Comparison of ENCODE assay signal across 15 mouse cellular contexts in genomic region chr13:96735175-96735574, GRCm38 (mm10). TPM values are rescaled to one million over a fixed set of nuclear protein-coding genes. Genes with fewer than 3 reads are reported as not detected.
A peak's percentile ranks its signal among the peaks of the same experiment; 100 is the strongest.
DNase-seq lines count a peak whose midpoint lies in the region; ATAC-seq and TF ChIP-seq lines count a peak whose summit lies in the region.
"Had no signal": no experiment of that assay in that cellular context is flagged by ENCODE, and none has a peak within 500 bp of the region (broad histone marks: within the 10 kb centered on the region; RNA-seq: fewer than 3 reads in every experiment).

No protein-coding gene starts in this region.

- H3K79me2 ChIP-seq in CH12.LX (replicated peaks; ENCODE audit: control insufficient read depth, extremely low read depth, insufficient read depth, poor library complexity, severe bottlenecking), result no peaks in the 10 kb centered on the region

- dilution Hi-C loops in CH12.LX (cut with MboI; ENCODE audit: extremely low pct_ligation_motif_present, extremely low pct_unique_long_range_greater_than_20kb, low sequenced_read_pairs), result no loop called here

- no peak for ATAC-seq in forebrain, postnatal 0 days
- no peak for ATAC-seq in forebrain, embryonic 15.5 days (replicated peaks)
- ATAC-seq in limb, embryonic 14.5 days (ENCODE audit: low FRiP score, low read depth), result no peak
- ATAC-seq: intestine, embryonic 15.5 days had no signal

- TF ChIP-seq CTCF in forebrain, postnatal 0 days (IDR thresholded peaks at IDR 0.05; ENCODE audit: low read depth), result peak; percentile 68
- TF ChIP-seq CTCF in CH12.LX (conservative IDR thresholded peaks at IDR 0.05 in 1 of 2, IDR thresholded peaks at IDR 0.05 in 1 of 2; ENCODE audit: low read depth in 2 of 2, low read length in 2 of 2), result peak; percentile 11 to 70; a peak in 2 of 4 replicates

- H3K27me3 ChIP-seq in forebrain, postnatal 0 days (ENCODE audit: insufficient read depth, low read length), result no peaks in the 10 kb centered on the region
- H3K27me3 ChIP-seq in forebrain, embryonic 15.5 days, result no peaks in the 10 kb centered on the region
- H3K27me3 ChIP-seq in limb, embryonic 14.5 days (ENCODE audit: control insufficient read depth, insufficient read depth, low read length), result no peaks in the 10 kb centered on the region
- H3K27me3 ChIP-seq in limb, embryonic 10.5 days (ENCODE audit: low read depth, poor library complexity, severe bottlenecking), result no peaks in the 10 kb centered on the region
- H3K27me3 ChIP-seq in CH12.LX (replicated peaks), result no peaks in the 10 kb centered on the region
- H3K27me3 ChIP-seq: intestine, embryonic 15.5 days had no signal

- no peak overlapping the region for H3K27ac ChIP-seq in forebrain, postnatal 0 days (ENCODE audit: low read depth, low read length)
- H3K27ac ChIP-seq in forebrain, embryonic 15.5 days (replicated peaks), result no peak overlapping the region
- H3K27ac ChIP-seq in limb, embryonic 14.5 days (replicated peaks; ENCODE audit: low read depth, low read length), result no peak overlapping the region
- H3K27ac ChIP-seq in limb, embryonic 10.5 days, result no peak overlapping the region
- no peak overlapping the region for H3K27ac ChIP-seq in CH12.LX (ENCODE audit: insufficient read depth, low read depth)
- H3K27ac ChIP-seq: intestine, embryonic 15.5 days had no signal

- peak; percentile 22 for DNase-seq in forebrain, postnatal 0 days
- peak; percentile 9 for DNase-seq in limb, embryonic 14.5 days (ENCODE audit: low spot score)
- DNase-seq in limb, embryonic 10.5 days (ENCODE audit: low spot score), result no peak
- peak; percentile 8 for DNase-seq in CH12.LX (ENCODE audit: extremely low read depth)
- DNase-seq in retina, adult 2 months (ENCODE audit: low read depth, low spot score), result peak; percentile 20
- DNase-seq in adrenal gland, postnatal 14 days, result no peak
- DNase-seq in thymus, adult 18-20 months, result no peak
- DNase-seq: adrenal gland, postnatal 25 days; heart, adult 11 months; spleen, adult 18-20 months had no signal

- no peaks in the 10 kb centered on the region for H3K9me3 ChIP-seq in forebrain, postnatal 0 days (ENCODE audit: low read length)
- no peaks in the 10 kb centered on the region for H3K9me3 ChIP-seq in forebrain, embryonic 15.5 days
- no peaks in the 10 kb centered on the region for H3K9me3 ChIP-seq in limb, embryonic 14.5 days (ENCODE audit: control insufficient read depth, low read length)
- H3K9me3 ChIP-seq in limb, embryonic 10.5 days (replicated peaks), result no peaks in the 10 kb centered on the region
- H3K9me3 ChIP-seq in CH12.LX (replicated peaks; ENCODE audit: low read length), result no peaks in the 10 kb centered on the region
- H3K9me3 ChIP-seq: intestine, embryonic 15.5 days had no signal

- no peak overlapping the region for H3K4me2 ChIP-seq in forebrain, postnatal 0 days (ENCODE audit: low read depth)
- no peak overlapping the region for H3K4me2 ChIP-seq in forebrain, embryonic 15.5 days (replicated peaks)
- no peak overlapping the region for H3K4me2 ChIP-seq in limb, embryonic 14.5 days (replicated peaks; ENCODE audit: low read depth, low read length, severe bottlenecking)
- no peak overlapping the region for H3K4me2 ChIP-seq in CH12.LX (ENCODE audit: insufficient read depth, low read depth, poor library complexity, severe bottlenecking)
- H3K4me2 ChIP-seq: intestine, embryonic 15.5 days had no signal

- 44% methylated on average over 1 of the region's 1 CpGs for WGBS in forebrain, postnatal 0 days
- 39% methylated on average over 1 of the region's 1 CpGs for WGBS in forebrain, embryonic 15.5 days
- WGBS in limb, embryonic 14.5 days, result 46% methylated on average over 1 of the region's 1 CpGs
- WGBS in limb, embryonic 10.5 days, result 60% methylated on average over 1 of the region's 1 CpGs

- in situ Hi-C loops in CH12.LX (cut with MboI; ENCODE audit: low pct_ligation_motif_present, low pct_unique_long_range_greater_than_20kb, low sequenced_read_pairs), result no loop called here

- no peak overlapping the region for H3K4me3 ChIP-seq in forebrain, postnatal 0 days (ENCODE audit: low read depth, low read length)
- H3K4me3 ChIP-seq in forebrain, embryonic 15.5 days, result no peak overlapping the region
- H3K4me3 ChIP-seq in limb, embryonic 14.5 days (replicated peaks; ENCODE audit: low read length), result no peak overlapping the region
- H3K4me3 ChIP-seq in limb, embryonic 10.5 days, result no peak overlapping the region
- no peak overlapping the region for H3K4me3 ChIP-seq in CH12.LX (replicated peaks in 1 of 3; ENCODE audit: low read depth in 2 of 3, low read length in 2 of 3, poor library complexity in 1 of 3)
- H3K4me3 ChIP-seq: intestine, embryonic 15.5 days had no signal

- TF ChIP-seq POLR2A in limb, embryonic 14.5 days (IDR thresholded peaks at IDR 0.05; ENCODE audit: borderline replicate concordance, extremely low read depth, insufficient read depth, insufficient read length), result no peak
- no peak for TF ChIP-seq POLR2A in CH12.LX (IDR thresholded peaks at IDR 0.05; ENCODE audit: low read depth, low read length)

- no peaks in the 10 kb centered on the region for H3K4me1 ChIP-seq in forebrain, postnatal 0 days (ENCODE audit: insufficient read depth)
- no peaks in the 10 kb centered on the region for H3K4me1 ChIP-seq in forebrain, embryonic 15.5 days
- H3K4me1 ChIP-seq in limb, embryonic 14.5 days (ENCODE audit: control insufficient read depth, insufficient read depth, low read length), result no peaks in the 10 kb centered on the region
- H3K4me1 ChIP-seq in limb, embryonic 10.5 days, result no peaks in the 10 kb centered on the region
- H3K4me1 ChIP-seq in CH12.LX (ENCODE audit: control insufficient read depth in 1 of 2, insufficient read depth in 2 of 2), result no peaks in the 10 kb centered on the region
- H3K4me1 ChIP-seq: intestine, embryonic 15.5 days had no signal

- no peak overlapping the region for H3K9ac ChIP-seq in forebrain, postnatal 0 days
- H3K9ac ChIP-seq in forebrain, embryonic 15.5 days (replicated peaks), result no peak overlapping the region
- H3K9ac ChIP-seq in limb, embryonic 14.5 days (ENCODE audit: low read depth, low read length, severe bottlenecking), result no peak overlapping the region
- no peak overlapping the region for H3K9ac ChIP-seq in CH12.LX (ENCODE audit: insufficient read depth, low read depth)
- H3K9ac ChIP-seq: intestine, embryonic 15.5 days had no signal

- no peaks in the 10 kb centered on the region for H3K36me3 ChIP-seq in forebrain, postnatal 0 days (ENCODE audit: insufficient read depth)
- no peaks in the 10 kb centered on the region for H3K36me3 ChIP-seq in forebrain, embryonic 15.5 days
- no peaks in the 10 kb centered on the region for H3K36me3 ChIP-seq in limb, embryonic 14.5 days (ENCODE audit: control insufficient read depth, insufficient read depth, low read length)
- no peaks in the 10 kb centered on the region for H3K36me3 ChIP-seq in limb, embryonic 10.5 days
- no peaks in the 10 kb centered on the region for H3K36me3 ChIP-seq in CH12.LX (replicated peaks in 1 of 2; ENCODE audit: control insufficient read depth in 1 of 2, insufficient read depth in 1 of 2, low read length in 1 of 2)
- H3K36me3 ChIP-seq: intestine, embryonic 15.5 days had no signal

- no peak for TF ChIP-seq EP300 in CH12.LX (IDR thresholded peaks at IDR 0.05; ENCODE audit: low read length)

- TF ChIP-seq RAD21 in CH12.LX (IDR thresholded peaks at IDR 0.05; ENCODE audit: low read depth, low read length), result peak; percentile 69

TF ChIP-seq in CH12.LX, 34 proteins besides CTCF, POLR2A, EP300 and RAD21:
- TF ChIP-seq JUND (conservative IDR thresholded peaks at IDR 0.05; ENCODE audit: low read depth, low read length) (no peak), SMC3 (IDR thresholded peaks at IDR 0.05; ENCODE audit: low read depth, low read length) (peak; percentile 26; the same call in 1 of the 2 replicates)
TF ChIP-seq in CH12.LX: peak in this region for 1.

RNA-seq across cellular contexts. Expression of gene Ankrd31, which starts 12.9 kb away (rescaled TPM):
- not detected in 2 replicates for total RNA-seq in forebrain, postnatal 0 days (2014; rRNA removed)
- 0.04 and 0.06 TPM in 2 replicates for polyA plus RNA-seq in forebrain, postnatal 0 days (2015; fragmentation: Nextera tagmentation; extraction: Ambion mirVana)
- polyA plus RNA-seq in forebrain, embryonic 15.5 days (2015; fragmentation: Nextera tagmentation; extraction: Ambion mirVana), result not detected in 2 replicates
- polyA plus RNA-seq in limb, embryonic 14.5 days (2012; rRNA removed), result 0.01 TPM in 2 replicates
- polyA plus RNA-seq in limb, embryonic 14.5 days (2014; fragmentation: Nextera tagmentation; extraction: Ambion mirVana), result not detected in 2 replicates
- not detected in 2 replicates for polyA plus RNA-seq in limb, embryonic 10.5 days (2016; fragmentation: Nextera tagmentation; extraction: Ambion mirVana)
- total RNA-seq in CH12.LX (2012; rRNA removed) (not detected in 2 replicates), CH12.LX (2014; rRNA removed) (not detected in 2 replicates)
- polyA plus RNA-seq in CH12.LX (2012; ENCODE audit: insufficient read length, low read depth), result not detected in 2 replicates
- 0.08 TPM in 1 of 2 replicates, not detected in the other for total RNA-seq in adrenal gland, postnatal 14 days (2021)
- total RNA-seq: adrenal gland, postnatal 25 days; common myeloid progenitor, adult 5-6 weeks; heart, postnatal 25 days had no signal
- polyA plus RNA-seq: intestine, embryonic 15.5 days; lung, embryonic 16.5 days had no signal

Comparison
In these comparisons a context has a peak if more than half of its experiments do, and no peak if none do; other contexts are left out.
1. DNase-seq: peak in forebrain, postnatal 0 days (single experiment), limb, embryonic 14.5 days (single experiment), CH12.LX (single experiment) and retina, adult 2 months (single experiment); none in limb, embryonic 10.5 days (single experiment), adrenal gland, postnatal 14 days (single experiment) and thymus, adult 18-20 months (0 of 2).